Mouse (Mus musculus) left cerebral cortex, postnatal 10 days (tissue): Measurements from ENCODE around the gene Lcn4. TPM values are rescaled to one million over a fixed set of nuclear protein-coding genes. Genes with fewer than 3 reads are reported as not detected.

Experiments used
- DNase-seq, 2 experiments: peaks; one replicate each; pipeline ENCODE4 v3.0.0; 2021 to 2022; ENCODE audit warnings: low spot score in 2 of 2, mixed read lengths in 1 of 2; ENCODE audit errors: extremely low spot score in 1 of 2
- intact Hi-C: fragments of 180-260 bp; cut with DNase I; formaldehyde crosslinking; loops from one replicate; pipeline ENCODE4 v1.15.1; 2025
- total RNA-seq, 2 experiments: library from RNA; stranded (reverse); gene quantifications; 2 replicates each; pipeline ENCODE4 v1.2.3; 2021

Gene Lcn4
- total RNA-seq, 2 experiments from 2014 or later: not detected

- intact Hi-C loops: loop anchor here (5.0 kb wide), 1 partner anchor 190 kb away; the partner anchor contains the start of gene Sec16a
- no peak for DNase-seq
Measured at GRCm38 (mm10) chr2:26637316-26637932, 33.7 kb downstream of the Lcn4 start.

- no peak for DNase-seq
- intact Hi-C loops: loop anchor here (5.0 kb wide), 1 partner anchor 189 kb away; the partner anchor contains the start of gene Sec16a
Measured at GRCm38 (mm10) chr2:26636325-26636635, 34.8 kb downstream of the Lcn4 start.

GRCm38 (mm10) chr2:26635489-26636324 lies 35.4 kb downstream of the Lcn4 start:
- peak in 1 of 2 experiments; percentile 21 for DNase-seq
- intact Hi-C loops: loop anchor here (5.0 kb wide), 1 partner anchor 188 kb away; the partner anchor contains the start of gene Sec16a

- intact Hi-C loops: loop anchor here (5.0 kb wide), 1 partner anchor 188 kb away; the partner anchor contains the start of gene Sec16a
- DNase-seq: no peak
Measured at GRCm38 (mm10) chr2:26634629-26635488, 36.2 kb downstream of the Lcn4 start.

- intact Hi-C loops: no loop called here
- DNase-seq: peak in 1 of 2 experiments; percentile 11
Measured at GRCm38 (mm10) chr2:26633953-26634530, 37.0 kb downstream of the Lcn4 start.

GRCm38 (mm10) chr2:26632541-26633395 lies 38.3 kb downstream of the Lcn4 start:
- intact Hi-C loops: no loop called here
- DNase-seq: no peak

GRCm38 (mm10) chr2:26628792-26629437 lies 42.2 kb downstream of the Lcn4 start:
- intact Hi-C loops: no loop called here
- no peak for DNase-seq

GRCm38 (mm10) chr2:26627921-26628739 lies 43.0 kb downstream of the Lcn4 start, which contains the start of gene Fam69b:
Gene Fam69b (plus strand): TSS chr2:26628457.
- intact Hi-C loops: no loop called here
- peak; percentile 85 to 93 for DNase-seq

GRCm38 (mm10) chr2:26626081-26626480 lies 45.0 kb downstream of the Lcn4 start:
- intact Hi-C loops: no loop called here
- no peak for DNase-seq

GRCm38 (mm10) chr2:26625419-26625818 lies 45.7 kb downstream of the Lcn4 start:
- DNase-seq: no peak
- intact Hi-C loops: no loop called here

GRCm38 (mm10) chr2:26622984-26623383 lies 48.1 kb downstream of the Lcn4 start:
- intact Hi-C loops: no loop called here
- DNase-seq: no peak

GRCm38 (mm10) chr2:26621246-26621645 lies 49.8 kb downstream of the Lcn4 start:
- DNase-seq: no peak
- intact Hi-C loops: no loop called here

GRCm38 (mm10) chr2:26617928-26618327 lies 53.2 kb downstream of the Lcn4 start:
- no peak for DNase-seq
- intact Hi-C loops: no loop called here
